Mouse (Mus musculus) cortical plate, adult 2 months (tissue): Measurements from ENCODE around the gene Chst12.

ENCODE experiments used
- CTCF ChIP-seq: fragments of 200-500 bp; IDR thresholded peaks from 2 replicates; pipeline ENCODE4 v1.5.1; 2011; ENCODE audit warnings: mild to moderate bottlenecking, control low read depth, low read length; ENCODE audit not compliant: insufficient read depth; ENCODE audit errors: extremely low read depth
- POLR2A ChIP-seq: fragments of 200-500 bp; IDR thresholded peaks from 2 replicates; pipeline ENCODE4 v1.6.1; 2011; ENCODE audit warnings: mild to moderate bottlenecking, low read length, control low read depth; ENCODE audit not compliant: insufficient read depth; ENCODE audit errors: extremely low read depth

- no peak for TF ChIP-seq CTCF
- TF ChIP-seq POLR2A = no peak
Observed at GRCm38 (mm10) chr5:140464943-140465342, 40.4 kb upstream of the Chst12 start.
